Mouse (Mus musculus) gastrocnemius, adult 2 months (tissue): ENCODE data around the gene Carmil3. TPM values are rescaled to one million over a fixed set of nuclear protein-coding genes. Genes with fewer than 3 reads are reported as not detected.

ENCODE experiments used
- DNase-seq: peaks from one replicate; pipeline ENCODE4 v3.0.0; 2022
- H3K27ac ChIP-seq: fragments of 200-600 bp; 2 replicates; pipeline ENCODE4 v1.8.1; 2022; ENCODE audit warnings: mild to moderate bottlenecking
- H3K4me3 ChIP-seq: fragments of 200-600 bp; 2 replicates; pipeline ENCODE4 v1.8.1; 2022; ENCODE audit warnings: mild to moderate bottlenecking, moderate library complexity
- CTCF ChIP-seq: fragments of 200-600 bp; IDR thresholded peaks from 2 replicates; pipeline ENCODE4 v1.8.1; 2022; ENCODE audit warnings: antibody characterized with exemption, mild to moderate bottlenecking, moderate library complexity
- intact Hi-C: fragments of 180-260 bp; cut with DNase I; formaldehyde crosslinking; loops from one replicate; pipeline ENCODE4 v1.15.1; 2025
- total RNA-seq, 2 experiments: library from RNA; stranded (reverse); gene quantifications; 2 replicates each; pipeline ENCODE4 v1.2.3; 2021

The Carmil3 gene
- total RNA-seq, 2 experiments from 2014 or later = 0.43 to 0.95 TPM

GRCm38 (mm10) chr14:55526674-55527073, 36.2 kb downstream of the Carmil3 start:
- TF ChIP-seq CTCF = no peak
- no peak overlapping the region for H3K27ac ChIP-seq
- DNase-seq = no peak
- intact Hi-C loops = loop anchor here (2.0 kb wide), 1 partner anchor 30 kb away; no protein-coding TSS in a partner anchor
- no peak overlapping the region for H3K4me3 ChIP-seq

GRCm38 (mm10) chr14:55527940-55528339, 37.5 kb downstream of the Carmil3 start:
- TF ChIP-seq CTCF = peak; percentile 55
- intact Hi-C loops = loop anchor here (2.0 kb wide), 1 partner anchor 31 kb away; no protein-coding TSS in a partner anchor
- H3K27ac ChIP-seq = no peak overlapping the region
- DNase-seq = no peak
- H3K4me3 ChIP-seq = no peak overlapping the region

- Histone ChIP-seq H3K4me3 (no peak overlapping the region), H3K27ac (no peak overlapping the region)
- peak; percentile 45 for DNase-seq
- intact Hi-C loops = loop anchor here (2.0 kb wide), 1 partner anchor 39 kb away; no protein-coding TSS in a partner anchor
- peak; percentile 68 for TF ChIP-seq CTCF
Observed at GRCm38 (mm10) chr14:55536116-55536745, 45.8 kb downstream of the Carmil3 start.

- intact Hi-C loops = no loop called here
- peak within 1 kb of the TSS; percentile 78 for H3K4me3 ChIP-seq
- no peak for TF ChIP-seq CTCF
- DNase-seq = peak; percentile 92
- H3K27ac ChIP-seq = peak within 1 kb of the TSS; percentile 86
Observed at GRCm38 (mm10) chr14:55540067-55540786, 49.8 kb downstream of the Carmil3 start, which contains the start of gene Pck2. Gene Pck2, plus strand, starts transcription at chr14:55540266.

DNA sequence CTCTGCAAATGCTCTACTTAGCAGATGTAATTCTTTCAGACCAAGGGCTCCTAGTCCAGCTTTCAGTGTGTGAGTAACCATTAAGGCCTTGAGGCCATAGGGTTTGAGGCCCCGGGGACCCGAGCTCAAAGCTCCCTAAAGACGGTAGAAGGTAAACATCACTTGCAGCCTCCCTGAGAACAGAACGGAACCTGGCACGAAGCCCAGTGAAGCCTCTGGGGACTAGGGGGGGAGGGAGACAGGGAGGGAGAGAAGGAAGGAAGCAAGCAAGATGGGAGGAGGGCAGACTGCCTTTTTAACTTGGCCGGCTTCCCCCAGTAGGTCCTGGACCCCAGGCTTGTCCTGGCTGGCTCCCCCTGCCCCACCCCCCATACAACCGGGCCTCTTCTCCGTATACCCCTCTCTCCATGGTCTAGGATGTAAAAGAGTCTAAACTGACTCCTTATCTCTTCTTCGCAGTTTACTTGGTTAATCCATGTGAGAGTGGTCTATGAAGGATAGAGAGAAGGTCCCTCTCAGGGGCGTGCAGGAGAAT, 50.4 kb downstream of the Carmil3 start:
- DNase-seq = peak; percentile 84
- intact Hi-C loops = no loop called here
- peak overlapping the region; percentile 78 for H3K4me3 ChIP-seq
- no peak for TF ChIP-seq CTCF
- H3K27ac ChIP-seq = peak overlapping the region; percentile 86

DNA sequence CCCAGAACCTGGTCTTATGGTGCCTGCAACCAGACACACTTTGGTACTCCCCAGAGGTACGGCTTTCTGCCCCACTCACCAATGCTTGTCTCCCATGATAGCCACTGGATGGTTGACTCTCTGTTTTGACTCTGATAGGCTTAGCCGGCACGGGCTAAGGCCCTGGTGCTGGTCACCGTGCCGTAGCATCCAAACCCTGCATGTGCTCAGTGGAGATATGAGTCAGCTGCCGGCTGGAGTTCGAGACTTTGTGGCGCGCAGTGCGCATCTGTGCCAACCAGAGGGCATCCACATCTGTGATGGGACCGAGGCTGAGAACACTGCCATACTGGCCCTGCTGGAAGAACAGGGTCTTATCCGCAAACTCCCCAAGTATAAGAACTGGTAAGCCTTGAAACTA, 51.8 kb downstream of the Carmil3 start:
- no peak for DNase-seq
- intact Hi-C loops = no loop called here
- TF ChIP-seq CTCF = no peak
- Histone ChIP-seq H3K4me3 (no peak overlapping the region), H3K27ac (no peak overlapping the region)

GRCm38 (mm10) chr14:55544334-55544733, 53.9 kb downstream of the Carmil3 start:
- intact Hi-C loops = no loop called here
- H3K27ac ChIP-seq = no peak overlapping the region
- TF ChIP-seq CTCF = no peak
- H3K4me3 ChIP-seq = no peak overlapping the region
- no peak for DNase-seq

DNA sequence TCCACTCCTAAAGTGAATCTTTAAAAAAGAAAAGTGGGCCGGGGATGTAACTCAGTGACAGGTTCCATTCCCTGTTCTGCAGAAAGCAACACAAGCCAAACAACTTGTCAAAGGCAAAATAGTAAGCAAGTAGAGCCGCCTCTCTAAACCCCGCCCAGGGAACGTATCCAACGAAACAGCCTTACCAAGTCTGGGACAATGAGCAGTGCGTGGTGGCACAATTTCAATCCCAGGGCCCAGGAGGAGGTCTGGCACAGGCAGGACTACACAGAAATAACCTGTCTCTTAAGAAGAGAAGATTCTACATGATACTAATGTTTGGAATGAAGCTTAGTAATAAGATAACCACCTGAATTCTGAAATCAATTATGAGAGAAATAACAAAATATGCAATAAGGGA, 59.7 kb downstream of the Carmil3 start:
- Histone ChIP-seq H3K27ac (no peak overlapping the region), H3K4me3 (no peak overlapping the region)
- TF ChIP-seq CTCF = no peak
- no peak for DNase-seq
- intact Hi-C loops = no loop called here

GRCm38 (mm10) chr14:55551347-55551746, 60.9 kb downstream of the Carmil3 start:
- no peak overlapping the region for H3K27ac ChIP-seq
- H3K4me3 ChIP-seq = no peak overlapping the region
- no peak for DNase-seq
- intact Hi-C loops = no loop called here
- TF ChIP-seq CTCF = no peak

- TF ChIP-seq CTCF = no peak
- Histone ChIP-seq H3K27ac (no peak overlapping the region), H3K4me3 (no peak overlapping the region)
- intact Hi-C loops = no loop called here
- no peak for DNase-seq
Observed at GRCm38 (mm10) chr14:55551794-55552193, 61.3 kb downstream of the Carmil3 start.

- intact Hi-C loops = loop anchor here (5.0 kb wide), 1 partner anchor 48 kb away; the partner anchor contains the start of gene Irf9
- no peak for DNase-seq
- H3K27ac ChIP-seq = no peak overlapping the region
- TF ChIP-seq CTCF = no peak
- H3K4me3 ChIP-seq = no peak overlapping the region
Observed at GRCm38 (mm10) chr14:55554635-55555034, 64.2 kb downstream of the Carmil3 start.

GRCm38 (mm10) chr14:55555788-55556187, 65.3 kb downstream of the Carmil3 start:
- intact Hi-C loops = loop anchor here (2.0 to 5.0 kb wide), 2 partner anchors 47 to 59 kb away; partner anchors contain the start of gene Irf9
- no peak for TF ChIP-seq CTCF
- no peak for DNase-seq
- Histone ChIP-seq H3K4me3 (no peak overlapping the region), H3K27ac (no peak overlapping the region)

DNA sequence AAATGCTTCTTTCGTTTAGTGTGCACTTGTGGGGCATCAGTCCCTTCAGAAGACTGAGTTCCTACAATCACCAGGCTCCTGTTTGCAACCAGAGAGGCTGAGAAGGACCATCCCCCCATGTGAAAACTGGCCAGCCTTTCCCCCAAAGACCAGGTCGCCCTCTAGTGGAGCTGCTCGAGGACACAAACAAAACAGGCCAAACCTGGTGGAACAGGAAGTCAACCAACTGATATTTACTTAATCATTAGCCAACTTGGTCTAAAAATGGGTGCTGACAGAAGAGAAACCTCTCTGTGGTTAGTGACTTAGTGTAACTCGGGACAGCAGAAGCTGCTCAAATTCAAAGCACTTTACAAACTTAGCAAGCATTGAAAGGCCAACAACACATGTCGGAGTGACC, 66.6 kb downstream of the Carmil3 start:
- peak; percentile 85 for TF ChIP-seq CTCF
- H3K4me3 ChIP-seq = no peak overlapping the region
- peak; percentile 85 for DNase-seq
- peak overlapping the region; percentile 96 for H3K27ac ChIP-seq
- intact Hi-C loops = loop anchor here (2.0 to 5.0 kb wide), 2 partner anchors 45 to 60 kb away; partner anchors contain the start of gene Irf9
